Mouse (Mus musculus) liver, embryonic 16.5 days (tissue): ENCODE measurements around the gene Efr3b. TPM values are rescaled to one million over a fixed set of nuclear protein-coding genes. Genes with fewer than 3 reads are reported as not detected.

Experiments
- ATAC-seq: fragments of 200-750 bp; cut with Nextera tagmentation; 2 replicates; pipeline ENCODE4 v1.8.0; 2017; ENCODE audit warnings: low read depth, mild to moderate bottlenecking, moderate number of reproducible peaks, moderate library complexity
- H3K27ac ChIP-seq: fragments of 300-500 bp; sonication (generic); 2 replicates; pipeline ENCODE4 v1.5.1; 2014; ENCODE audit warnings: mild to moderate bottlenecking, low read length
- H3K27me3 ChIP-seq: fragments of 300-500 bp; sonication (generic); 2 replicates; pipeline ENCODE4 v1.6.1; 2014; ENCODE audit warnings: low read depth, low read length, mixed read lengths; ENCODE audit not compliant: control insufficient read depth, insufficient read depth
- H3K36me3 ChIP-seq: fragments of 300-500 bp; sonication (generic); 2 replicates; pipeline ENCODE4 v1.6.1; 2014; ENCODE audit warnings: mild to moderate bottlenecking; ENCODE audit not compliant: control insufficient read depth, insufficient read depth
- H3K4me1 ChIP-seq: fragments of 300-500 bp; sonication (generic); 2 replicates; pipeline ENCODE4 v1.6.1; 2014; ENCODE audit warnings: low read depth, low read length, mixed read lengths; ENCODE audit not compliant: control insufficient read depth
- H3K4me2 ChIP-seq: fragments of 300-500 bp; sonication (generic); 2 replicates; pipeline ENCODE4 v1.6.1; 2014; ENCODE audit warnings: low read depth, low read length, mixed read lengths
- H3K4me3 ChIP-seq: fragments of 300-500 bp; sonication (generic); 2 replicates; pipeline ENCODE4 v1.5.1; 2014; ENCODE audit warnings: low read depth, mild to moderate bottlenecking, low read length
- H3K9ac ChIP-seq: fragments of 300-500 bp; sonication (generic); 2 replicates; pipeline ENCODE4 v1.6.1; 2014; ENCODE audit warnings: low read depth, low read length
- H3K9me3 ChIP-seq: fragments of 300-500 bp; sonication (generic); replicated peaks from 2 replicates; pipeline ENCODE4 v1.6.1; 2016; ENCODE audit warnings: low read length; ENCODE audit not compliant: control insufficient read depth
- WGBS: fragments of 180-500 bp; shearing (Covaris S2); extraction: QIAGEN DNeasy Blood & Tissue Kit; methylation state at CpG from one replicate; pipeline ENCODE4 v1.1.7; 2014; ENCODE audit not compliant: insufficient replicate concordance; 5-methylcytosine and 5-hydroxymethylcytosine counted together
- polyA plus RNA-seq: library from polyadenylated mRNA; unstranded; fragments of >200 nt; fragmentation: Nextera tagmentation; extraction: Ambion mirVana; gene quantifications from 2 replicates; pipeline ENCODE4 v1.2.1, GENCODE M21; 2015

The Efr3b gene
- polyA plus RNA-seq, 1 experiment from 2014 or later = 0.08 TPM

DNA sequence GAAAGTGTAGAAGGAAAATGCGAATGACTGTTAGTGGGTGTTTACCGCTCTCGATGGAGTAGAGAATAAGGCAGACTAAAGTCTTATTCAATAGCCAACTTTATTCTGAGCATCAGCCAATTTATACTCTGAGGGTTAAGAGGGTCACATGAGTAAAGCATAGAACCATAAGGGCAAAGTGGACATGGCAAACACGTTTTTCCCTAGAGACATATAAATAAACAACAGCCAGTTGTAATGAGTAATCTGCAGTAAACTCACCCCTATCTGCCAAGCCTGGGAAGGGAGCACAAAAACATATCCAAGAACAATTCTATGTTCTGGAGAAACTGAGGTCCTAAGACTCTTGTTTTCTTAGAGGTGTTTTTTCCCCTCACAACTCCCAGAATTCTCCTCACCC is 29.8 kb upstream of the Efr3b start:
- Histone ChIP-seq H3K9me3 (no peaks in the 10 kb centered on the region), H3K36me3 (no peaks in the 10 kb centered on the region), H3K4me1 (no peaks in the 10 kb centered on the region; the same call in none of the 2 replicates), H3K4me3 (no peak overlapping the region), H3K4me2 (no peak overlapping the region), H3K27ac (no peak overlapping the region), H3K9ac (no peak overlapping the region), H3K27me3 (no peaks in the 10 kb centered on the region)
- ATAC-seq = no peak
- 72% methylated on average over 4 of the region's 4 CpGs for WGBS

DNA sequence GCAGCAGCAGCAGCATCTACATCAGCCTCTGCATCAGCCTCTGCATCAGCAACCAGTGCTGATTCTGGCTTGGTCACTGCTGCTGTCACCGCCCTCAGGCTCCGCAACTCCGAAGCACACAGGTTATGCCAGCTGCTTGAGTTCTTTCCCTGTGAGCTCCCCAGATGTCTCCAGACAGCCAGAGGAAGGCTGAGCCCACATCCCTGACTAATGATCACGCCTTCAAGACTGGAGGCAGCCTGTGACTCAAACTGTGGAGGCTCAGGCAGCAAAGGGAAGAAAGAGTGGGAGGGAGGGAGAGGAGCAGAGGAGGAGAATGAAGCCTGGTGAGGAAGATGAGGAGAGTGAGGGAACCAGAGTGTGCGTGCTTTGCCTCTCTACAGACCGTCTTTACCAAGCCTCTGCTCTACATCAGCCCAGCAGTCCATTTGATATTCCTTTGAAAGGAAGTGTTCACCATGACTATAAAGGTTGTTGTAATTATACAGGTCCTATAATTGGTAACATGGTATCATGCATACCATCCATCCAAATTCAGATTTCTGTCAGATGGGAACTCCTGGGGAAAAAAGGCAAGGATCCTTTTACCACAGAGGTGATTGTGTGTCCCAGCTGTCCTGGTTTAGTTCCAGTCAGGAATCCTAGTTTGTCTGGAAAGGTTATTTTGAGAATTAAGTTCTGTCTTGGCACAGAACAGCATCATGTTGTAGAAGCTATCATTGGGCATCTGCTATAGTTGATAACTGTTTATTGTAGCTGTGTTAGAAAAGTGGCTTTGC is 28.2 kb upstream of the Efr3b start:
- H3K9me3 ChIP-seq = no peaks in the 10 kb centered on the region
- H3K27me3 ChIP-seq = no peaks in the 10 kb centered on the region
- 59% methylated on average over 6 of the region's 6 CpGs for WGBS
- no peak overlapping the region for H3K4me3 ChIP-seq
- no peaks in the 10 kb centered on the region for H3K36me3 ChIP-seq
- no peak overlapping the region for H3K27ac ChIP-seq
- no peak overlapping the region for H3K4me2 ChIP-seq
- H3K4me1 ChIP-seq = no peaks in the 10 kb centered on the region; the same call in none of the 2 replicates
- no peak overlapping the region for H3K9ac ChIP-seq
- no peak for ATAC-seq

DNA sequence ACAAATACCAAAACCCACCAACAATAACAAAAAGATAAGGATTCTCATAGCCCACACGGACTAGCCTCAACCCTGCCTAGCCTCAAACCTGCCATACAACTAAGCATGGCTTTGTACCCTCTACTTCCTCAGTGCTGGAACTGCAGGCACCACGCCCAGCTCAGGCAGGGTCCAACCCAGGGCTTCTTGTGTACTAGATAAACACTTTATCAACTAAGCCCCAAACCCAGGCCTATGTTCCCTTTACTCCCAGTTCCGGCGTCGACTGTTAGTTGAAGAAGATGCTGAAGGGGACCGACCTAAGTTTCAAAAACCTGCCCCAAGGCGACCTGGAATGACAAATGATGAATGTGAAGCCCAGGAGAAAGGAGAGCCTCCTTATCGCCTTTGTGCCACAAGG is 27.2 kb upstream of the Efr3b start:
- H3K4me2 ChIP-seq = no peak overlapping the region
- no peaks in the 10 kb centered on the region for H3K36me3 ChIP-seq
- 40% methylated on average over 8 of the region's 8 CpGs for WGBS
- H3K9me3 ChIP-seq = no peaks in the 10 kb centered on the region
- peak; percentile 45; the same call in 1 of the 2 replicates for ATAC-seq
- H3K27me3 ChIP-seq = no peaks in the 10 kb centered on the region
- H3K4me3 ChIP-seq = no peak overlapping the region
- H3K27ac ChIP-seq = no peak overlapping the region
- no peaks in the 10 kb centered on the region; the same call in none of the 2 replicates for H3K4me1 ChIP-seq
- no peak overlapping the region for H3K9ac ChIP-seq

DNA sequence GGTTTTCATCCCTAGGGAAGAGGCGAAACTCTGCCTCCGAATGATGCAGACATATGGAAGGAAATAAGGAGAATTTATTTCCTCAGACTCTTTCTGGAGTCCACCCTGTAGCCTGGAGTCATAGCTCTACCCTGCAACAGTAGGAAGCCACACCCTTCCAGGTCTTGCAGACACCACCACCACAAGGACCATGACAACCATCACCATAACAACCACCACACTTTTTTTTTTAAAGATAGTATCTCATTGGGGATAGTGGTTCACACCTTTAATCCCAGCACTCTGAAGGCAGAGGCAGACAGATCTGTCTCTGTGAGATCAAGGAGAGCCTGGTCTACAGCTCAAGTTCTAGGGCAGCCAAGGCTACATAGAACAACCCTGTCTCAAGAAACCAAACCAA is 26.8 kb upstream of the Efr3b start:
- Histone ChIP-seq H3K4me1 (no peaks in the 10 kb centered on the region; the same call in none of the 2 replicates), H3K4me3 (no peak overlapping the region), H3K9ac (no peak overlapping the region), H3K27me3 (no peaks in the 10 kb centered on the region), H3K4me2 (no peak overlapping the region), H3K36me3 (no peaks in the 10 kb centered on the region), H3K27ac (no peak overlapping the region), H3K9me3 (no peaks in the 10 kb centered on the region)
- ATAC-seq = no peak
- 72% methylated on average over 2 of the region's 2 CpGs for WGBS

DNA sequence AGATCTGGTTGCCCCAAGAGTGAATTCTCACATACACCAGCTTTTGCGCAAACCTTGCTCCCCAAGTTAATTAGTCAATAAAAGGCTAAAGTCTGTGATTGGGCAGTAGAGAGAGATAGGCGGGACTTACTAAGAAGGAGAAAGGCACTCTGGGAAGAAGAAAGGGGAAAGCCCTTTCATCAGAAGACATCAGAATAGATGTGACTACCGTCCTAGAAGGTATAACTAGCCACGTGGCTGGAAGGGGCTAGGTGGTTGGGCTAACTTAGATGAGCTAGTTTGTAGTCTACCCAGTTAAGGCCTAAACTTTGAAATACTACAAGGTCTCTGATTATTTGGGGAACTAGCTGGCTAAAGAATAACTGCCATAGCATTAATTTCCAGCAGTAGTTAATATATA is 21.0 kb upstream of the Efr3b start:
- Histone ChIP-seq H3K27me3 (no peaks in the 10 kb centered on the region), H3K36me3 (no peaks in the 10 kb centered on the region), H3K4me3 (no peak overlapping the region), H3K4me1 (no peaks in the 10 kb centered on the region), H3K4me2 (no peak overlapping the region), H3K27ac (no peak overlapping the region), H3K9ac (no peak overlapping the region), H3K9me3 (no peaks in the 10 kb centered on the region)
- 71% methylated on average over 4 of the region's 4 CpGs for WGBS
- no peak for ATAC-seq

DNA sequence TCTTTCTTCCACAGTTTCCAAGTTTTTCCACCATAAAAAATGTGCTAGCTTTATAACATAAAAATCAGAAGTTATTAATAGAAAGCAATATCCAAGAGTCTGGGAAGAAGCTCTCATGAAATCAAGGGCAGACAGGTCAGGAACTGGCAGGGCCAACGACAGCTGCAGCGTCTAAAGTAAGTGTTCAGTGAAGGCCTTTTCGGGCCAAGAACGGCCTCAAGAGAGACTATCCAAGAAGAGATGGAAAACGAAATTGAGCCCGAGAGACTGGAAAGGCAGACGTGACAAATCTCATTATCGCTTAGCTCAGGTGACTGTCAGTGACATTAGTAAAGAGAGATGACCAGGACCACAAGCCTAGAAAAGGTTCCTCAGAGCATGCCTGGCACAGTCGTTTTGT is 19.6 kb upstream of the Efr3b start:
- no peak overlapping the region for H3K4me3 ChIP-seq
- no peaks in the 10 kb centered on the region for H3K4me1 ChIP-seq
- no peak overlapping the region for H3K27ac ChIP-seq
- no peaks in the 10 kb centered on the region for H3K36me3 ChIP-seq
- H3K9me3 ChIP-seq = no peaks in the 10 kb centered on the region
- no peaks in the 10 kb centered on the region for H3K27me3 ChIP-seq
- WGBS = 63% methylated on average over 9 of the region's 9 CpGs
- H3K9ac ChIP-seq = no peak overlapping the region
- no peak overlapping the region for H3K4me2 ChIP-seq
- no peak for ATAC-seq

DNA sequence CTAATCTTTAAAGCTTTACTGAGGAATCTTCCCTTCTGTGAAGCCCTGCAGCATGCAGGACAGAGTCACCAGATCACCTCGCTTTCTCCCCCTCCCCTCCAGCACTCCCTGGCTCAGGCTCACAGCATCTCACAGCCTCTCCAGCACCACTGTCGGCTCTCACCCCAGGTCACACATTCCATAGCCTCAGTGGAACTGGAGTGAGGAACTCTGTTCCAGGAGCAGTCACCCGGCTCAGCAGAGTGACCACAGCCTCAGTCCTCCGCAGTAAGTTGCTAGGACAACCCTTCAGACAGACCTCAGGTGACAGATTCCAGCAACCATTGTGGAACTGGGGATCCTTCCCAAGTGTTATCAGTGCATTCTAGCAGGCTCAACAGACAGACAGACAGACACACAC is 16.1 kb upstream of the Efr3b start:
- Histone ChIP-seq H3K9me3 (no peaks in the 10 kb centered on the region), H3K9ac (no peak overlapping the region), H3K36me3 (no peaks in the 10 kb centered on the region), H3K4me2 (no peak overlapping the region), H3K4me3 (no peak overlapping the region), H3K4me1 (no peaks in the 10 kb centered on the region), H3K27me3 (no peaks in the 10 kb centered on the region), H3K27ac (no peak overlapping the region)
- WGBS = 31% methylated on average over 4 of the region's 4 CpGs
- ATAC-seq = no peak

DNA sequence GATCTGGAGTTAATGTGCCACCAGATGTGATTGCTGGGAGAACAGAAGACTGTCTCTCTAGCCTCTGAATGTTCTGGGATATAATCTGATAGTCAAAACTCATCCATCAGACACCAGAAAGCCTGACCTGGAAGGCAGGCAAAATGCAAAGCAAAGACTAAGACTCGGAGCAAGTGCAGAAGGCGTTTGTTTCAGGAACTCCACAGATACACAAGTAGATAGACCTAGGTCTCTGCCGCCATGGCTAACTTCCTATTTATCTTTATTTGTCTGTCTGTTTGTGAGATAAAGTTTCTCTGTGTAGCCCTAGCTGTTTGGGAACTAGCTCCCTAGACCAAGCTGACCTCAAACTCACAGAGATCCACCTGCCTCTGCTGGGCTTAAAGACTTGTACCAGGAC is 14.9 kb upstream of the Efr3b start:
- H3K4me2 ChIP-seq = no peak overlapping the region
- no peaks in the 10 kb centered on the region for H3K27me3 ChIP-seq
- no peak overlapping the region for H3K27ac ChIP-seq
- no peak overlapping the region for H3K4me3 ChIP-seq
- H3K9ac ChIP-seq = no peak overlapping the region
- H3K9me3 ChIP-seq = no peaks in the 10 kb centered on the region
- ATAC-seq = no peak
- H3K4me1 ChIP-seq = no peaks in the 10 kb centered on the region
- no peaks in the 10 kb centered on the region for H3K36me3 ChIP-seq
- WGBS = 29% methylated on average over 3 of the region's 3 CpGs

DNA sequence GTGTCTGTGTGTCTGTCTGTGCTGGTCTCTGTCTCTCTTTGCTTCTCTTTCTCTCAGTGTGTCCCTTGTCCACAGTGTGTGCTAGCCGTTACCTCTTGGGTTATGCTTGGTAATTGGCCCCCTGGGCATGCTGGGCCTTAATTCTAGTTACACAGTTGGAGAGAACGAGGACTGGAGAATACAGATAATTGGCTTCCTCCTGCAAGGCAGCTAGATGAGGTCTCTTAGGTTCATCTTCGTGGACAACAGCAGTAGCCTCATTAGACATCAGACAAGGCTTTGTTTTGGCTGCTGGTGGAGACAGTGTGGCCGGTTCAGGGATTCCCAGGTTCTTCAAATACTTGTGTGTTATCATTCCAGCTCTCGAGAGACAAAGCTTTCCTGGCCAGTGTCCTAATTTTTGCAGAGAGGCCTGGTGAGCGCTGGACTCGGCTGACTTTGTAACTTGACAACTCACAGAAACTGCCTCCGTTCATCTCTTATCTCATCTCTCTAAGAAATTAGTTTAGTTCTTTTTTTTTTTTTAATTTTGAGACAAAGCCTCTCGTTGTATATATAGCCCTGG is 12.2 kb upstream of the Efr3b start:
- Histone ChIP-seq H3K4me1 (no peaks in the 10 kb centered on the region), H3K9me3 (no peaks in the 10 kb centered on the region), H3K9ac (no peak overlapping the region), H3K27ac (no peak overlapping the region), H3K27me3 (no peaks in the 10 kb centered on the region), H3K4me2 (no peak overlapping the region), H3K4me3 (no peak overlapping the region), H3K36me3 (no peaks in the 10 kb centered on the region)
- no peak for ATAC-seq
- 48% methylated on average over 9 of the region's 9 CpGs for WGBS
